Mouse (Mus musculus) CH12.LX (cell line): ENCODE measurements around the gene Abca3. TPM values are rescaled to one million over a fixed set of nuclear protein-coding genes. Genes with fewer than 3 reads are reported as not detected.

ENCODE experiments used
- DNase-seq: peaks from one replicate; pipeline ENCODE4 v3.0.0-alpha.2; 2013; ENCODE audit errors: extremely low read depth
- H3K27ac ChIP-seq: 2 replicates; pipeline ENCODE4 v1.5.1; 2012; ENCODE audit warnings: low read depth, mild to moderate bottlenecking, control low read depth, moderate library complexity; ENCODE audit not compliant: insufficient read depth
- H3K27me3 ChIP-seq: replicated peaks from 2 replicates; pipeline ENCODE3; 2012; ENCODE audit warnings: inconsistent platforms
- H3K36me3 ChIP-seq, 2 experiments: replicated peaks in 1 of 2; 2 replicates each; pipeline versions ENCODE3 to v1.6.1; 2012; ENCODE audit warnings: inconsistent platforms in 1 of 2, low read length in 1 of 2, mild to moderate bottlenecking in 1 of 2, mixed read lengths in 1 of 2, moderate library complexity in 1 of 2; ENCODE audit not compliant: control insufficient read depth in 1 of 2, insufficient read depth in 1 of 2
- H3K4me1 ChIP-seq, 2 experiments: 2 replicates each; pipeline ENCODE4 v1.6.1; 2012; ENCODE audit warnings: inconsistent platforms in 1 of 2, moderate library complexity in 1 of 2; ENCODE audit not compliant: insufficient read depth in 2 of 2, control insufficient read depth in 1 of 2
- H3K4me2 ChIP-seq: 2 replicates; pipeline ENCODE4 v1.6.1; 2012; ENCODE audit warnings: low read depth, mild to moderate bottlenecking, control low read depth; ENCODE audit not compliant: poor library complexity, insufficient read depth, severe bottlenecking
- H3K4me3 ChIP-seq, 3 experiments: fragments of 150-350 bp in 1 of 3; sonication (generic) in 1 of 3; replicated peaks in 1 of 3; 2 replicates each; pipeline versions ENCODE3 to v1.5.1; 2011 to 2012; ENCODE audit warnings: low read depth in 2 of 3, low read length in 2 of 3, mild to moderate bottlenecking in 2 of 3, moderate library complexity in 2 of 3, control low read depth in 1 of 3, improper control_type of control experiment in 1 of 3, inconsistent platforms in 1 of 3, mixed read lengths in 1 of 3; ENCODE audit not compliant: poor library complexity in 1 of 3
- H3K79me2 ChIP-seq: replicated peaks from 2 replicates; pipeline ENCODE4 v1.6.1; 2012; ENCODE audit warnings: mild to moderate bottlenecking, moderate library complexity; ENCODE audit not compliant: control insufficient read depth, poor library complexity, insufficient read depth, severe bottlenecking; ENCODE audit errors: extremely low read depth
- H3K9ac ChIP-seq: 2 replicates; pipeline ENCODE4 v1.6.1; 2012; ENCODE audit warnings: low read depth, mild to moderate bottlenecking, control low read depth, moderate library complexity; ENCODE audit not compliant: insufficient read depth
- H3K9me3 ChIP-seq: replicated peaks from 2 replicates; pipeline ENCODE3; 2012; ENCODE audit warnings: low read length, inconsistent platforms, mixed read lengths
- CHD1 ChIP-seq: IDR thresholded peaks from 2 replicates; pipeline ENCODE4 v1.6.1; 2012; ENCODE audit warnings: low read depth, low read length, improper control_type of control experiment, inconsistent platforms
- CTCF ChIP-seq, 2 experiments: IDR thresholded peaks in 1 of 2; conservative IDR thresholded peaks in 1 of 2; 2 replicates each; pipeline ENCODE4 v1.5.1; 2011 to 2012; ENCODE audit warnings: low read depth in 2 of 2, low read length in 2 of 2, improper control_type of control experiment in 1 of 2, inconsistent platforms in 1 of 2, mild to moderate bottlenecking in 1 of 2, moderate library complexity in 1 of 2
- E2F4 ChIP-seq: IDR thresholded peaks from 2 replicates; pipeline ENCODE4 v1.6.1; 2011; ENCODE audit warnings: low read depth, low read length, improper control_type of control experiment; ENCODE audit not compliant: insufficient replicate concordance
- ELF1 ChIP-seq: IDR thresholded peaks from 2 replicates; pipeline ENCODE4 v1.6.1; 2014; ENCODE audit warnings: low read depth, mild to moderate bottlenecking, inconsistent platforms, low read length, improper control_type of control experiment
- KAT2A ChIP-seq: IDR thresholded peaks from 2 replicates; pipeline ENCODE4 v1.6.1; 2012; ENCODE audit warnings: low read length, improper control_type of control experiment, inconsistent platforms; ENCODE audit not compliant: insufficient replicate concordance
- MXI1 ChIP-seq: IDR thresholded peaks from 2 replicates; pipeline ENCODE4 v1.6.1; 2011; ENCODE audit warnings: mild to moderate bottlenecking, low read depth, low read length, improper control_type of control experiment
- NRF1 ChIP-seq: IDR thresholded peaks from 2 replicates; pipeline ENCODE4 v1.6.1; 2014; ENCODE audit warnings: low read depth, mild to moderate bottlenecking, inconsistent platforms, low read length, improper control_type of control experiment, moderate library complexity
- POLR2A ChIP-seq: IDR thresholded peaks from 2 replicates; pipeline ENCODE4 v1.6.1; 2011; ENCODE audit warnings: low read depth, mild to moderate bottlenecking, improper control_type of control experiment, low read length
- ZKSCAN1 ChIP-seq: IDR thresholded peaks from 2 replicates; pipeline ENCODE4 v1.6.1; 2012; ENCODE audit warnings: low read depth, inconsistent platforms, low read length, improper control_type of control experiment, borderline replicate concordance
- ZMIZ1 ChIP-seq: IDR thresholded peaks from 2 replicates; pipeline ENCODE4 v1.6.1; 2012; ENCODE audit warnings: low read depth, mild to moderate bottlenecking, inconsistent platforms, low read length, improper control_type of control experiment
- dilution Hi-C: fragments of 300-500 bp; cut with MboI; formaldehyde crosslinking; loops from 2 replicates; pipeline ENCODE4 v1.14.3; 2020; ENCODE audit warnings: low sequenced_read_pairs; ENCODE audit not compliant: extremely low pct_unique_long_range_greater_than_20kb, extremely low pct_ligation_motif_present
- in situ Hi-C: fragments of 300-500 bp; cut with MboI; formaldehyde crosslinking; loops from 3 replicates; pipeline ENCODE4 v1.14.3; 2019; ENCODE audit warnings: low sequenced_read_pairs, low pct_ligation_motif_present, low pct_unique_long_range_greater_than_20kb, mixed read lengths
- polyA plus RNA-seq: library from polyadenylated mRNA; unstranded; fragments of >175 nt; gene quantifications from 2 replicates; pipeline ENCODE4 v1.2.1, GENCODE M21; 2012; ENCODE audit warnings: low read depth; ENCODE audit not compliant: insufficient read length
- total RNA-seq, 2 experiments: library from RNA; depleted of rRNA; stranded (reverse); fragments of 300-350 nt in 1 of 2; fragments of >200 nt in 1 of 2; gene quantifications; 2 replicates each; pipeline ENCODE4 v1.2.3; 2012 to 2014

The Abca3 gene
- total and polyA plus RNA-seq, 3 experiments = 3.9 to 8.7 (median 8.4) TPM

GRCm38 (mm10) chr17:24359903-24360302 is 8.2 kb downstream of the Abca3 start:
- dilution Hi-C loops = no loop called here
- peaks cover 0 to 39% of the 10 kb centered on the region in 2 experiments for H3K36me3 ChIP-seq
- H3K4me1 ChIP-seq = peaks cover 0 to 14% of the 10 kb centered on the region in 2 experiments; a peak in 2 of 4 replicates

DNA sequence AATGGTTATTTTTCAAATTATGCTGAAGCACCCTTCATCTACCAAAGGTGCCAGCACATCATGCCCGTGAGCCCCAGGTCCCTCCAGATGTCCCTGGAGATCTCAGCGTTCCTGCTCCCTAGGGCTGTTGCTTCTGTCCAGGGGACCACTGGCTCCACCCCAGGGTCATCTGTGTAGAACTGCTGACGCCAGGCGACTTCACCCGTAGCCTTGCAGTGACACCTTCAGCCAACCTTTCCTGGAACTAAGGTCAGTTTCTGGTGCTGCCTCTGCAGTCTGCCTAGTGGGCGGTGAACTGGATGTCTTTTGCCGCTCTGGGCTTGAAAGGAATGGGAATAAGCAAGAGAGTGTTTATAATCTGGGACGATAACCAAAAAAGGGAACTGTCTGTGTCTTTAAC is 9.1 kb downstream of the Abca3 start:
- Histone ChIP-seq H3K4me3 (no peak overlapping the region), H3K9me3 (no peaks in the 10 kb centered on the region), H3K4me2 (no peak overlapping the region), H3K27ac (no peak overlapping the region), H3K79me2 (no peaks in the 10 kb centered on the region), H3K36me3 (peaks cover 0 to 44% of the 10 kb centered on the region in 2 experiments), H3K27me3 (no peaks in the 10 kb centered on the region), H3K4me1 (peaks cover 0 to 4% of the 10 kb centered on the region in 2 experiments; a peak in 2 of 4 replicates), H3K9ac (no peak overlapping the region)
- DNase-seq = no peak
- in situ Hi-C loops (loop anchor here (5.0 kb wide), 1 partner anchor 36 kb away; no protein-coding TSS in a partner anchor), dilution Hi-C loops (no loop called here)
- TF ChIP-seq ZKSCAN1 (no peak), CHD1 (no peak), E2F4 (no peak), ELF1 (no peak), ZMIZ1 (no peak), MXI1 (no peak)

More at GRCm38 (mm10) chr17:24359903-24360302, 8.2 kb downstream of the Abca3 start:
- Histone ChIP-seq H3K27me3 (no peaks in the 10 kb centered on the region), H3K27ac (no peak overlapping the region), H3K9me3 (no peaks in the 10 kb centered on the region), H3K9ac (no peak overlapping the region), H3K4me2 (no peak overlapping the region), H3K79me2 (no peaks in the 10 kb centered on the region), H3K4me3 (no peak overlapping the region)
- in situ Hi-C loops = loop anchor here (5.0 kb wide), 1 partner anchor 37 kb away; no protein-coding TSS in a partner anchor
- no peak for TF ChIP-seq KAT2A
- TF ChIP-seq POLR2A = no peak
- no peak for TF ChIP-seq NRF1
- no peak for DNase-seq

DNA sequence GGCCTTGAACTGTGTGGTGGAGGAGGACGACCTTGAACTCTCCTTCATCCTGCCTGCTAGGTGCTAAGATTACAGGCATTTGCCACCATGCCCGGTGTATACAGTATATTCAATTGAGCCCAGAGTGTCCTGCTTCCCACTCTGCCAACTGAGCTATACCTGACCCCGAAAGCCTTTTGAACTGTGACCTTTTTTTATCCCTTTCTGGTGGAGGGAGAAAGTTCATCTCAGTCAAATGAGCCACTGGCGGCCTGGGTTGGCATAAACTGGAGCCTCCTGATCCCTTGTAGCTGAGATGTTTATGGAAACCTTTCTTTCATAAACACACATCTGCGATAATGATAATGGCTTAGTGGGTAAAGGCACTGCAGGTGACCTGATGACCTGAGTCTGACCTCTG is 9.5 kb downstream of the Abca3 start:
- H3K4me3 ChIP-seq = no peak overlapping the region
- H3K27ac ChIP-seq = no peak overlapping the region
- dilution Hi-C loops = no loop called here
- no peaks in the 10 kb centered on the region for H3K9me3 ChIP-seq
- H3K9ac ChIP-seq = no peak overlapping the region
- TF ChIP-seq CTCF (conservative IDR thresholded peaks at IDR 0.05 in 1 of 2, IDR thresholded peaks at IDR 0.05 in 1 of 2; ENCODE audit: low read depth in 2 of 2, low read length in 2 of 2) = no peak
- TF ChIP-seq, all 38 proteins: peak for 0
- no peak overlapping the region for H3K4me2 ChIP-seq
- in situ Hi-C loops = loop anchor here (5.0 kb wide), 1 partner anchor 36 kb away; no protein-coding TSS in a partner anchor
- DNase-seq = no peak
- H3K36me3 ChIP-seq = peaks cover 0 to 49% of the 10 kb centered on the region in 2 experiments
- no peaks in the 10 kb centered on the region for H3K79me2 ChIP-seq
- H3K27me3 ChIP-seq = no peaks in the 10 kb centered on the region
- no peaks in the 10 kb centered on the region for H3K4me1 ChIP-seq
